Comparison of ENCODE assay signal across 26 mouse cellular contexts in the genomic region with DNA sequence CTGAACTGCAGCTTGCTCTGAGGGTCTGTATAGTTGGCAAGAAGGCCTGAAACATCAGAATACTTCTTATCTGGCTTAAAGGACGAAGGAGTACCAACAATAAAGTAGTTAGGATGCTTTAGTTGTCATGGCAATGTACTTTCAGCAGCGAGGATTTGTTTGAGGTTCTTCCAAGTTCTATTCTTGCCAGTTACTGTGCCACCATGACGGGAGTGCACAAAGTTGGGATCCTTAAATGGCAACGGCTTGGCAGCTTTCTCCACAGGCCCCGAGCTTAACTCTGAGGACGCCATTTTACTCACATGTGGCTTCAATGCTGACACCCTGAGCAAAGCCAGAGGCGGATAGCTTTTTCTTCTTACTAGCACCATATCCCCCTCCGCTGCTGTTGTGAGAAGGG. TPM values are rescaled to one million over a fixed set of nuclear protein-coding genes. Genes with fewer than 3 reads are reported as not detected.
DNase-seq lines count a peak whose midpoint lies in the region; TF ChIP-seq lines count a peak whose summit lies in the region.
"Not testable (repeated sequence)": the region's sequence is repeated elsewhere in the genome, so short reads cannot be mapped to it uniquely, and the experiment has no call there.
"Had no signal": no experiment of that assay in that cellular context is flagged by ENCODE, and none has a peak within 500 bp of the region (broad histone marks: within the 10 kb centered on the region; RNA-seq: fewer than 3 reads in every experiment).

No protein-coding gene starts in this region.

- intact Hi-C loops in left cerebral cortex, postnatal 14 days (cut with DNase I), result not testable (repeated sequence)

- peak; percentile 7 for DNase-seq in MN1 (ENCODE audit: low spot score)
- DNase-seq in frontal cortex, postnatal 10 days (ENCODE audit: low spot score in 2 of 2), result peak; percentile 37 to 55
- peak; percentile 24 to 62 for DNase-seq in layer of hippocampus, adult 2 months (ENCODE audit: low spot score in 2 of 2)
- peak; percentile 4 to 14 for DNase-seq in layer of hippocampus, postnatal 36 days
- DNase-seq in left cerebral cortex, postnatal 14 days (ENCODE audit: low spot score in 2 of 2), result peak; percentile 64 to 89
- DNase-seq in right cerebral cortex, adult 18-20 months, result peak; percentile 38
- DNase-seq in right cerebral cortex, postnatal 4 days, result peak; percentile 39

- peak overlapping the region; percentile 19; the same call in 1 of the 2 replicates for H3K27ac ChIP-seq in cortical plate, adult 2 months (ENCODE audit: insufficient read depth, low read length)
- not testable (repeated sequence) for H3K27ac ChIP-seq in layer of hippocampus, adult 2 months

- not testable (repeated sequence) for H3K4me1 ChIP-seq in cortical plate, adult 2 months (ENCODE audit: control insufficient read depth, insufficient read depth, low read length)

- TF ChIP-seq POLR2A in cortical plate, adult 2 months (IDR thresholded peaks at IDR 0.05; ENCODE audit: extremely low read depth, insufficient read depth, low read length), result not testable (repeated sequence)

- TF ChIP-seq CTCF in cortical plate, adult 2 months (IDR thresholded peaks at IDR 0.05; ENCODE audit: extremely low read depth, insufficient read depth, low read length); layer of hippocampus, adult 2 months (conservative IDR thresholded peaks at IDR 0.05): not testable (repeated sequence)

- H3K4me3 ChIP-seq in cortical plate, adult 2 months (ENCODE audit: insufficient read depth, low read length); layer of hippocampus, adult 2 months: not testable (repeated sequence)

RNA-seq across cellular contexts. Expression of a gene that starts 2.5 kb away (rescaled TPM):
- polyA plus RNA-seq in cortical plate, adult 2 months (2012; rRNA removed), result 0.11 and 0.15 TPM in 2 replicates
- not detected for total RNA-seq in layer of hippocampus, adult 2 months (2021)
- not detected for total RNA-seq in layer of hippocampus, postnatal 36 days (2021)
- under 1 TPM in 1 of 2 experiments, not detected in 1; 0.33 TPM for total RNA-seq in left cerebral cortex, postnatal 14 days (2021)
- total RNA-seq: adrenal gland, postnatal 25 days had no signal
- polyA plus RNA-seq: embryonic facial prominence, embryonic 11.5 days; forebrain, embryonic 11.5 days; heart, embryonic 12.5 days; hindbrain, embryonic 10.5 days; hindbrain, embryonic 16.5 days; limb, embryonic 15.5 days; liver, embryonic 14.5 days; lung, embryonic 14.5 days; midbrain, embryonic 12.5 days; neural tube, embryonic 11.5 days; stomach, postnatal 0 days had no signal

RNA-seq across cellular contexts. Expression of a gene that starts 32.1 kb away (rescaled TPM):
- not detected in 2 replicates for polyA plus RNA-seq in cortical plate, adult 2 months (2012; rRNA removed)
- total RNA-seq in layer of hippocampus, adult 2 months (2021), result not detected
- not detected for total RNA-seq in layer of hippocampus, postnatal 36 days (2021)
- not detected for total RNA-seq in left cerebral cortex, postnatal 14 days (2021)
- total RNA-seq: adrenal gland, postnatal 25 days; gastrocnemius, postnatal 25 days; heart, adult 18-20 months; heart, postnatal 10 days; left cerebral cortex, adult 8-10 months had no signal
- polyA plus RNA-seq: embryonic facial prominence, embryonic 11.5 days; forebrain, embryonic 11.5 days; heart, embryonic 12.5 days; hindbrain, embryonic 10.5 days; hindbrain, embryonic 16.5 days; limb, embryonic 15.5 days; lung, embryonic 14.5 days; midbrain, embryonic 12.5 days; neural tube, embryonic 11.5 days; stomach, postnatal 0 days had no signal

RNA-seq across cellular contexts. Expression of a gene that starts 33.8 kb away (rescaled TPM):
- polyA plus RNA-seq in cortical plate, adult 2 months (2012; rRNA removed), result 0.40 and 0.46 TPM in 2 replicates
- not detected for total RNA-seq in layer of hippocampus, adult 2 months (2021)
- not detected for total RNA-seq in layer of hippocampus, postnatal 36 days (2021)
- under 1 TPM in 1 of 2 experiments, not detected in 1; 0.23 TPM for total RNA-seq in left cerebral cortex, postnatal 14 days (2021)
- total RNA-seq: gastrocnemius, postnatal 25 days had no signal
- polyA plus RNA-seq: embryonic facial prominence, embryonic 11.5 days; forebrain, embryonic 11.5 days; limb, embryonic 15.5 days; liver, embryonic 14.5 days; lung, embryonic 14.5 days; midbrain, embryonic 12.5 days; neural tube, embryonic 11.5 days had no signal

RNA-seq across cellular contexts. Expression of a gene that starts 45.8 kb away (rescaled TPM):
- polyA plus RNA-seq in cortical plate, adult 2 months (2012; rRNA removed), result 1.1 and 1.2 TPM in 2 replicates
- not detected for total RNA-seq in layer of hippocampus, adult 2 months (2021)
- under 1 TPM in 1 of 2 experiments, not detected in 1; 0.15 TPM for total RNA-seq in layer of hippocampus, postnatal 36 days (2021)
- total RNA-seq in left cerebral cortex, postnatal 14 days (2021), result under 1 TPM; 0.48 to 0.68 TPM
- total RNA-seq: adrenal gland, postnatal 25 days; megakaryocyte, adult 5-6 weeks had no signal
- polyA plus RNA-seq: embryonic facial prominence, embryonic 11.5 days; forebrain, embryonic 11.5 days; hindbrain, embryonic 10.5 days; hindbrain, embryonic 16.5 days; lung, embryonic 14.5 days; midbrain, embryonic 12.5 days; neural tube, embryonic 11.5 days; thymus, postnatal 0 days had no signal

Comparison
In these comparisons a context has a peak if more than half of its experiments do, and no peak if none do; other contexts are left out.
1. DNase-seq: peak in every context shown above with its lines; median percentile 76 in left cerebral cortex, postnatal 14 days; 46 in frontal cortex, postnatal 10 days; 43 in layer of hippocampus, adult 2 months; 39 in right cerebral cortex, postnatal 4 days; 38 in right cerebral cortex, adult 18-20 months; 9 in layer of hippocampus, postnatal 36 days; 7 in MN1.